Mouse (Mus musculus) liver, embryonic 14.5 days (tissue): ENCODE data around the gene Brip1.

ENCODE experiments used
- CTCF ChIP-seq: IDR thresholded peaks from 2 replicates; pipeline ENCODE4 v1.5.1; 2016; ENCODE audit warnings: antibody characterized with exemption, low read depth, control low read depth
- EP300 ChIP-seq: IDR thresholded peaks from 2 replicates; pipeline ENCODE4 v1.6.1; 2016; ENCODE audit warnings: antibody characterized with exemption, low read depth

DNA sequence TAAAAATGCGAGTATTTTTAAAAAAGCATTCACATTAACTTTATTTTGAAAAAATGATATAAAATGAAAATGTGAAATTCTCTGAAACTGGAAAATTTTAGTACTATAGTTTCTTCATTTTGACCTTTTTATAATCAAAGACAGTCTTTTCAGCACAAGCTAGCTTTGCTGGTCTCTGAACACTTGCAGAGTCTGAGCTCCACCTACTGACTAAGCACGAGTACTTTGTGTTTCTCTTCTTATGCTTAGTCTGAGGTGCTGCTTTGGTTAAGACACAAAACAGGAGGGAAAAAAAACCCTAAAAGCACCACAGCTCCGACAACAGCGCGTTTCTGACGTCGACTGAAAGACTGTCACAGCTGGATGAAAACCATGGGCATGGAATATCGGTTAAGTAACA, 133.8 kb downstream of the Brip1 start:
- TF ChIP-seq CTCF (no peak), EP300 (no peak)
